Mouse (Mus musculus): Measurements from ENCODE around the gene Fndc3b.
"Not testable (repeated sequence)": the region's sequence is repeated elsewhere in the genome, so short reads cannot be mapped to it uniquely, and the experiment has no call there.

The Fndc3b gene

GRCm38 (mm10) chr3:27418602-27419001 lies 292.5 kb downstream of the Fndc3b start:
- DNase-seq (ENCODE audit: low read depth, low spot score), result no peak

GRCm38 (mm10) chr3:27416786-27417185 lies 294.3 kb downstream of the Fndc3b start:
- DNase-seq (ENCODE audit: low read depth, low spot score), result no peak

- DNase-seq (ENCODE audit: low read depth, low spot score), result no peak
These were observed 297.5 kb downstream of the Fndc3b start for GRCm38 (mm10) chr3:27413566-27413965.

GRCm38 (mm10) chr3:27411286-27411685 lies 299.8 kb downstream of the Fndc3b start:
- no peak for DNase-seq (ENCODE audit: low read depth, low spot score)

GRCm38 (mm10) chr3:27408564-27408963 lies 302.5 kb downstream of the Fndc3b start:
- no peak for DNase-seq (ENCODE audit: low read depth, low spot score)

GRCm38 (mm10) chr3:27406440-27406839 lies 304.7 kb downstream of the Fndc3b start:
- no peak for DNase-seq (ENCODE audit: low read depth, low spot score)

GRCm38 (mm10) chr3:27400996-27401395 lies 310.1 kb downstream of the Fndc3b start:
- DNase-seq (ENCODE audit: low read depth, low spot score), result not testable (repeated sequence)

GRCm38 (mm10) chr3:27389923-27390322 lies 321.2 kb downstream of the Fndc3b start:
- DNase-seq (ENCODE audit: low read depth, low spot score), result no peak

- DNase-seq (ENCODE audit: low read depth, low spot score), result no peak
These were observed 326.3 kb downstream of the Fndc3b start for GRCm38 (mm10) chr3:27384836-27385235.

GRCm38 (mm10) chr3:27377935-27378334 lies 333.2 kb downstream of the Fndc3b start:
- DNase-seq (ENCODE audit: low read depth, low spot score), result no peak

- no peak for DNase-seq (ENCODE audit: low read depth, low spot score)
These were observed 336.7 kb downstream of the Fndc3b start for GRCm38 (mm10) chr3:27374396-27374795.

- no peak for DNase-seq (ENCODE audit: low read depth, low spot score)
These were observed 339.1 kb downstream of the Fndc3b start for GRCm38 (mm10) chr3:27371725-27372650.

GRCm38 (mm10) chr3:27371276-27371621 lies 339.9 kb downstream of the Fndc3b start, which contains the start of gene Ghsr:
Gene Ghsr (plus strand): TSS chr3:27371351.
- DNase-seq (ENCODE audit: low read depth, low spot score), result no peak

GRCm38 (mm10) chr3:27370582-27371275 lies 340.4 kb downstream of the Fndc3b start:
- DNase-seq (ENCODE audit: low read depth, low spot score), result no peak

- DNase-seq (ENCODE audit: low read depth, low spot score), result no peak
These were observed 341.0 kb downstream of the Fndc3b start for GRCm38 (mm10) chr3:27370125-27370524.

Data from c-Kit-negative CD71-positive TER-119-positive erythroid progenitor cells, embryonic 14.5 days (primary cell).